Mouse (Mus musculus) liver (tissue): ENCODE results near the gene Vps52.
"Not testable (repeated sequence)": the region's sequence is repeated elsewhere in the genome, so short reads cannot be mapped to it uniquely, and the experiment has no call there.

Source experiments
- DNase-seq: peaks from one replicate; pipeline ENCODE4 v3.0.0-alpha.2; 2020; ENCODE audit warnings: mixed read lengths

Vps52 gene

GRCm38 (mm10) chr17:33968927-33969326 is 13.3 kb downstream of the Vps52 start:
- no peak for DNase-seq

GRCm38 (mm10) chr17:33969394-33969793 is 13.8 kb downstream of the Vps52 start:
- peak; percentile 36 for DNase-seq

GRCm38 (mm10) chr17:33972691-33973090 is 17.1 kb downstream of the Vps52 start:
- DNase-seq: peak; percentile 45

GRCm38 (mm10) chr17:33973572-33973971 is 18.0 kb downstream of the Vps52 start:
- DNase-seq: peak; percentile 41

GRCm38 (mm10) chr17:33977861-33978557 is 22.4 kb downstream of the Vps52 start:
- no peak for DNase-seq

GRCm38 (mm10) chr17:33978631-33979031 is 23.0 kb downstream of the Vps52 start:
- DNase-seq: peak; percentile 84

- no peak for DNase-seq
Measured at GRCm38 (mm10) chr17:33979512-33980050, 24.0 kb downstream of the Vps52 start.

GRCm38 (mm10) chr17:33980181-33981035 is 24.8 kb downstream of the Vps52 start:
- DNase-seq: no peak

- DNase-seq: peak; percentile 92
Measured at GRCm38 (mm10) chr17:33981192-33981909, 25.7 kb downstream of the Vps52 start.

- DNase-seq: peak; percentile 75
Measured at GRCm38 (mm10) chr17:33982136-33982535, 26.5 kb downstream of the Vps52 start.

GRCm38 (mm10) chr17:33991788-33992664 is 36.4 kb downstream of the Vps52 start:
- peak; percentile 65 for DNase-seq

- DNase-seq: no peak
Measured at GRCm38 (mm10) chr17:33994959-33995358, 39.3 kb downstream of the Vps52 start.

GRCm38 (mm10) chr17:33995651-33996050 is 40.0 kb downstream of the Vps52 start:
- DNase-seq: no peak

- not testable (repeated sequence) for DNase-seq
Measured at GRCm38 (mm10) chr17:33997025-33997424, 41.4 kb downstream of the Vps52 start.

- DNase-seq: not testable (repeated sequence)
Measured at GRCm38 (mm10) chr17:33998697-33999096, 43.1 kb downstream of the Vps52 start.

GRCm38 (mm10) chr17:33999341-34000149 is 43.9 kb downstream of the Vps52 start:
- peak; percentile 26 for DNase-seq

GRCm38 (mm10) chr17:34000150-34000537 is 44.5 kb downstream of the Vps52 start, which contains the start of gene H2-K1:
TSS of gene H2-K1 (minus strand) at chr17:34000347.
- DNase-seq: peak; percentile 83

GRCm38 (mm10) chr17:34000796-34001195 is 45.2 kb downstream of the Vps52 start:
- not testable (repeated sequence) for DNase-seq

- DNase-seq: peak; percentile 55
Measured at GRCm38 (mm10) chr17:34003426-34003825, 47.8 kb downstream of the Vps52 start.

- no peak for DNase-seq
Measured at GRCm38 (mm10) chr17:34006570-34006969, 51.0 kb downstream of the Vps52 start.

GRCm38 (mm10) chr17:34010156-34010555 is 54.5 kb downstream of the Vps52 start:
- DNase-seq: no peak
